Comparison of ENCODE assay signal across 8 mouse cellular contexts in the genomic region with DNA sequence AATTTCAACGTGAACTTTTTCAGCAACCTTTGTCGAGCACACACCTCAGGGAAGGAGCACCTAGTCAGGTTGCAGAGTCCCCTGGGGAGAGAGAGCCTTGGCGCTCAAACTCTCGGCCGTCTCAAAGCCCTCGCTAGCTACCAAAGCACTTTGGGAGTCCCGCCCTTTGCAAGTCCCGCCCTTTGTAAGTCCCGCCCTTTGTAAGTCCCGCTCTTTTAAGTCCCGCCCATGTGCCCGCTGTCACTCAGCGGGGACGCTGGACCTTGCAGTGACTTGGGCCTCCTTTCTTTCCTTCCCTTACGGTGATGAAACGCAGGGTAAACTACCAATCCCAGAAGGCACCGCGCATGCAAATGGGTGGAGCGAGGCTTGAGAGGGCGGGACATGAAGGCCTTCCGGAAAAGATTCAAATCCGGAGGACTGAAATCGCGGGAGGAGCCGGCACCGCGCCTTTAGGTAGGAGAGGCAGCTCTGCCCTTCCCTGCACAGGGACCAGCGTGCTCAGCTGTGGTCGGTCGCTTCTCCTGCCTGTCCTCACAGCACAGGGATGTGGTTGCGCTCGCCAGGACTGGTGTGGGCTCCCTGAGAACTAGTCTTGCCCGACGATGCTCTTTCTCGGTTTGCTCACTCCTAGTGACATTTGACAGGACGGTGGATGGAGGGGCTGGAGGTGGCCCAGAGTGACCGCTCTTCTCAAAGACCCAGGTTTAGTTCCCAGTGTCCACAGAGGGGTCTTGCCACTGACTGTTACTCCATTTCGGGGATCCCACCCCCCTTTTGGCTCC. TPM values are rescaled to one million over a fixed set of nuclear protein-coding genes. Genes with fewer than 3 reads are reported as not detected.
A peak's percentile ranks its signal among the peaks of the same experiment; 100 is the strongest.
DNase-seq lines count a peak whose midpoint lies in the region; ATAC-seq lines count a peak whose summit lies in the region.

TSS of gene Fbxo48 (plus strand) at position 400 of the 785 bp plus-strand sequence.

- ATAC-seq in inflammation-experienced regulatory T-cells, adult 6 months: peak; percentile 99
- peak; percentile 96 for ATAC-seq in megakaryocyte-erythroid progenitor cell, adult 5-6 weeks (replicated peaks; ENCODE audit: low FRiP score, low TSS enrichment, poor library complexity, severe bottlenecking)

- peak; percentile 96 to 99 for DNase-seq in adrenal gland, adult (ENCODE audit: inconsistent age in 2 of 2, low spot score in 1 of 2)
- DNase-seq in embryo, embryonic 10.5 days (ENCODE audit: low spot score): peak; percentile 99
- peak; percentile 94 for DNase-seq in gastrocnemius, postnatal 14 days
- DNase-seq in left cerebral cortex, postnatal 10 days (ENCODE audit: extremely low spot score in 1 of 2, low spot score in 2 of 2): peak; percentile 95 to 96
- peak; percentile 92 for DNase-seq in right cerebral cortex, postnatal 25 days
- peak; percentile 92 to 94 for DNase-seq in urinary bladder, postnatal 4 days (ENCODE audit: low spot score in 2 of 2)

- intact Hi-C loops in gastrocnemius, postnatal 14 days (cut with DNase I; ENCODE audit: low total_unique reads): no loop called here
- intact Hi-C loops in left cerebral cortex, postnatal 10 days (cut with DNase I): no loop called here

RNA-seq across cellular contexts. Expression of gene Fbxo48, which starts in this region (rescaled TPM):
- under 1 TPM; 0.16 to 0.42 TPM for total RNA-seq in gastrocnemius, postnatal 14 days (2021)
- polyA plus RNA-seq in inflammation-experienced regulatory T-cells, adult 6 months (2017; shearing (Covaris generic)): 1 to 10 TPM in 2 of 3 experiments, under 1 TPM in 1; 0.36 to 1.8 (median 1.2) TPM
- 1 to 10 TPM; 1.9 to 2.6 TPM for total RNA-seq in left cerebral cortex, postnatal 10 days (2021)
- total RNA-seq in megakaryocyte-erythroid progenitor cell, adult 5-6 weeks (2014; fragmentation: Nextera tagmentation): 11.2 and 17.8 TPM in 2 replicates
- total RNA-seq in megakaryocyte-erythroid progenitor cell, adult 5-6 weeks (2017): 10.0 and 11.0 TPM in 2 replicates

Comparison
In these comparisons a context has a peak if more than half of its experiments do, and no peak if none do; other contexts are left out.
1. Peak in every context shown above with its lines: DNase-seq and ATAC-seq.
2. Peak in DNase-seq in gastrocnemius, postnatal 14 days; RNA of the gene not detected or under 1 TPM.